Mouse (Mus musculus) intestine, embryonic 16.5 days (tissue): Measurements from ENCODE around the gene Rdh1. TPM values are rescaled to one million over a fixed set of nuclear protein-coding genes. Genes with fewer than 3 reads are reported as not detected.

Experiments
- ATAC-seq: fragments of 200-750 bp; cut with Nextera tagmentation; 2 replicates; pipeline ENCODE4 v1.8.0; 2017; ENCODE audit warnings: moderate TSS enrichment, moderate library complexity
- H3K27ac ChIP-seq: fragments of 300-500 bp; sonication (generic); 2 replicates; pipeline ENCODE4 v1.5.1; 2014; ENCODE audit warnings: mild to moderate bottlenecking, low read length
- H3K27me3 ChIP-seq: fragments of 300-500 bp; sonication (generic); replicated peaks from 2 replicates; pipeline ENCODE4 v1.6.1; 2014; ENCODE audit warnings: low read length, control low read depth, mixed read lengths; ENCODE audit not compliant: control insufficient read depth, insufficient read depth
- H3K36me3 ChIP-seq: fragments of 300-500 bp; sonication (generic); 2 replicates; pipeline ENCODE4 v1.6.1; 2014; ENCODE audit warnings: low read length, control low read depth; ENCODE audit not compliant: control insufficient read depth, insufficient read depth
- H3K4me1 ChIP-seq: fragments of 300-500 bp; sonication (generic); 2 replicates; pipeline ENCODE4 v1.6.1; 2014; ENCODE audit warnings: low read length, control low read depth, mixed read lengths; ENCODE audit not compliant: control insufficient read depth, insufficient read depth
- H3K4me2 ChIP-seq: fragments of 300-500 bp; sonication (generic); 2 replicates; pipeline ENCODE4 v1.6.1; 2014; ENCODE audit warnings: low read depth, low read length, control low read depth
- H3K4me3 ChIP-seq: fragments of 300-500 bp; sonication (generic); 2 replicates; pipeline ENCODE4 v1.5.1; 2014; ENCODE audit warnings: mild to moderate bottlenecking, low read length
- H3K9ac ChIP-seq: fragments of 300-500 bp; sonication (generic); 2 replicates; pipeline ENCODE4 v1.6.1; 2014; ENCODE audit warnings: low read depth, low read length
- H3K9me3 ChIP-seq: fragments of 300-500 bp; sonication (generic); 2 replicates; pipeline ENCODE4 v1.6.1; 2016; ENCODE audit warnings: low read length, control low read depth; ENCODE audit not compliant: control insufficient read depth
- WGBS: fragments of 180-500 bp; shearing (Covaris S2); extraction: QIAGEN DNeasy Blood & Tissue Kit; methylation state at CpG from one replicate; pipeline ENCODE4 v1.1.7; 2014; 5-methylcytosine and 5-hydroxymethylcytosine counted together
- polyA plus RNA-seq: library from polyadenylated mRNA; unstranded; fragments of >200 nt; fragmentation: Nextera tagmentation; extraction: Ambion mirVana; gene quantifications from 2 replicates; pipeline ENCODE4 v1.2.1, GENCODE M21; 2015

The Rdh1 gene
- polyA plus RNA-seq, 1 experiment from 2014 or later: 0.05 TPM

- H3K4me2 ChIP-seq: no peak overlapping the region
- H3K4me3 ChIP-seq: no peak overlapping the region
- peaks cover 9% of the 10 kb centered on the region for H3K4me1 ChIP-seq
- H3K27me3 ChIP-seq: no peaks in the 10 kb centered on the region
- no peaks in the 10 kb centered on the region for H3K9me3 ChIP-seq
- 23% methylated on average over 5 of the region's 5 CpGs for WGBS
- no peak for ATAC-seq
- H3K27ac ChIP-seq: no peak overlapping the region
- H3K36me3 ChIP-seq: no peaks in the 10 kb centered on the region
- no peak overlapping the region for H3K9ac ChIP-seq
Observed at GRCm38 (mm10) chr10:127731397-127731796, 28.1 kb upstream of the Rdh1 start.

- Histone ChIP-seq H3K27me3 (no peaks in the 10 kb centered on the region), H3K4me2 (no peak overlapping the region), H3K4me1 (peaks cover 17% of the 10 kb centered on the region), H3K4me3 (no peak overlapping the region), H3K27ac (no peak overlapping the region), H3K9me3 (no peaks in the 10 kb centered on the region), H3K36me3 (no peaks in the 10 kb centered on the region), H3K9ac (no peak overlapping the region)
- ATAC-seq: no peak
- WGBS: 35% methylated on average over 5 of the region's 5 CpGs
Observed at GRCm38 (mm10) chr10:127734434-127734833, 25.1 kb upstream of the Rdh1 start.

GRCm38 (mm10) chr10:127736266-127736665, 23.3 kb upstream of the Rdh1 start:
- ATAC-seq: no peak
- Histone ChIP-seq H3K9me3 (no peaks in the 10 kb centered on the region), H3K27ac (no peak overlapping the region), H3K4me2 (no peak overlapping the region), H3K4me1 (peaks cover 19% of the 10 kb centered on the region), H3K27me3 (no peaks in the 10 kb centered on the region), H3K4me3 (no peak overlapping the region), H3K9ac (no peak overlapping the region), H3K36me3 (no peaks in the 10 kb centered on the region)
- 72% methylated on average over 2 of the region's 2 CpGs for WGBS

GRCm38 (mm10) chr10:127736916-127737315, 22.6 kb upstream of the Rdh1 start:
- Histone ChIP-seq H3K4me3 (no peak overlapping the region), H3K9ac (no peak overlapping the region), H3K4me2 (no peak overlapping the region), H3K27ac (0 out of 2 replicates have a peak overlapping the region, but pooled peaks have one; percentile 7), H3K4me1 (peaks cover 16% of the 10 kb centered on the region), H3K27me3 (no peaks in the 10 kb centered on the region), H3K9me3 (no peaks in the 10 kb centered on the region), H3K36me3 (peaks cover 6% of the 10 kb centered on the region)
- WGBS: 72% methylated on average over 4 of the region's 4 CpGs
- ATAC-seq: no peak

GRCm38 (mm10) chr10:127737552-127737951, 22.0 kb upstream of the Rdh1 start:
- no peaks in the 10 kb centered on the region for H3K27me3 ChIP-seq
- no peak overlapping the region for H3K27ac ChIP-seq
- H3K4me2 ChIP-seq: no peak overlapping the region
- ATAC-seq: no peak
- H3K4me1 ChIP-seq: peaks cover 16% of the 10 kb centered on the region
- peaks cover 12% of the 10 kb centered on the region for H3K36me3 ChIP-seq
- H3K4me3 ChIP-seq: no peak overlapping the region
- H3K9me3 ChIP-seq: no peaks in the 10 kb centered on the region
- 27% methylated on average over 2 of the region's 2 CpGs for WGBS
- no peak overlapping the region for H3K9ac ChIP-seq

- H3K27me3 ChIP-seq: no peaks in the 10 kb centered on the region
- peak overlapping the region; percentile 28; the same call in 1 of the 2 replicates for H3K4me2 ChIP-seq
- H3K36me3 ChIP-seq: peaks cover 20% of the 10 kb centered on the region
- H3K27ac ChIP-seq: peak overlapping the region; percentile 91
- peaks cover 16% of the 10 kb centered on the region for H3K4me1 ChIP-seq
- H3K4me3 ChIP-seq: peak overlapping the region; percentile 10; the same call in 1 of the 2 replicates
- WGBS: 31% methylated on average over 13 of the region's 13 CpGs
- ATAC-seq: peak; percentile 79
- no peak overlapping the region for H3K9ac ChIP-seq
- H3K9me3 ChIP-seq: no peaks in the 10 kb centered on the region
Observed at GRCm38 (mm10) chr10:127738151-127738882, 21.2 kb upstream of the Rdh1 start.

- Histone ChIP-seq H3K9me3 (no peaks in the 10 kb centered on the region), H3K27ac (peak within 1 kb of the TSS; percentile 91), H3K27me3 (no peaks in the 10 kb centered on the region), H3K9ac (peak within 1 kb of the TSS; percentile 95), H3K4me3 (peak within 1 kb of the TSS; percentile 90), H3K4me1 (peaks cover 16% of the 10 kb centered on the region), H3K36me3 (peaks cover 28% of the 10 kb centered on the region), H3K4me2 (peak within 1 kb of the TSS; percentile 78)
- WGBS: under 1% methylated on average over 25 of the region's 61 CpGs
- peak; percentile 78 for ATAC-seq
Observed at GRCm38 (mm10) chr10:127739083-127739660, 20.3 kb upstream of the Rdh1 start, which contains the start of gene Zbtb39. Gene Zbtb39 (plus strand): TSS chr10:127739538.

- peak overlapping the region; percentile 90 for H3K4me3 ChIP-seq
- peak overlapping the region; percentile 86 for H3K27ac ChIP-seq
- peak overlapping the region; percentile 78 for H3K4me2 ChIP-seq
- no peaks in the 10 kb centered on the region for H3K27me3 ChIP-seq
- H3K9ac ChIP-seq: peak overlapping the region; percentile 95
- under 1% methylated on average over 55 of the region's 55 CpGs for WGBS
- H3K9me3 ChIP-seq: no peaks in the 10 kb centered on the region
- H3K4me1 ChIP-seq: peaks cover 16% of the 10 kb centered on the region
- H3K36me3 ChIP-seq: peaks cover 33% of the 10 kb centered on the region
- peak; percentile 49 for ATAC-seq
Observed at GRCm38 (mm10) chr10:127739661-127740161, 19.8 kb upstream of the Rdh1 start.

- Histone ChIP-seq H3K27ac (no peak overlapping the region), H3K36me3 (peaks cover 37% of the 10 kb centered on the region), H3K4me3 (no peak overlapping the region), H3K9me3 (no peaks in the 10 kb centered on the region), H3K27me3 (no peaks in the 10 kb centered on the region), H3K4me2 (no peak overlapping the region), H3K9ac (no peak overlapping the region), H3K4me1 (peaks cover 16% of the 10 kb centered on the region)
- ATAC-seq: no peak
- WGBS: 71% methylated on average over 5 of the region's 5 CpGs
Observed at GRCm38 (mm10) chr10:127744661-127745060, 14.9 kb upstream of the Rdh1 start.
